In the genomic region with DNA sequence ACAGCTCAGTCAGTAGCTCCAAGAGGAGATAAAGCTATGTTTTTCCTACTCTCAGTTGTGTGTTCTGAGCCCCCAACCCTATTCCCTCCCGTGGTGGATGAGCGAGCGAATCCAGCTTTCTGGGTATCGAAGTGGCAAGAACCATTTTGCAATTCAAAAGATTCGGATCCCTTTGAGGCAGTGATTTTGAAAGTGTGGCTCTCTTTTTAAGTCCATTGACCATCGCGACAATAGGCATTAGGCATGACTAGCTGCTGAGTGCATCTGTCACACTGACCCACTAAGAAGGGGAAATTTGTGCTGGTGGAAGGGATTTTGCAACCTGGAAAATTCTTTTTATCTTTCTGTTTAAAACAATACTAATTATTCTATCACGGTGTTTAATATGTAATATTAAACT, we compare ENCODE assay signal across 17 mouse cellular contexts. TPM values are rescaled to one million over a fixed set of nuclear protein-coding genes. Genes with fewer than 3 reads are reported as not detected.
"Had no signal": no experiment of that assay in that cellular context is flagged by ENCODE, and none has a peak within 500 bp of the region (broad histone marks: within the 10 kb centered on the region; RNA-seq: fewer than 3 reads in every experiment).

No protein-coding gene starts in this region.

- DNase-seq: kidney, adult 2 months; kidney, postnatal 25 days; layer of hippocampus, postnatal 36 days; liver, embryonic 13.5 days; lung, adult 2 months; lung, postnatal 36 days; thymus, adult 2 months; thymus, postnatal 14 days; thymus, postnatal 4 days had no signal

- H3K9me3 ChIP-seq: liver, embryonic 13.5 days; megakaryocyte, embryonic 14.5 days; neural tube, embryonic 12.5 days; neural tube, embryonic 15.5 days had no signal

- H3K4me2 ChIP-seq: liver, embryonic 13.5 days; neural tube, embryonic 12.5 days; neural tube, embryonic 15.5 days had no signal

- H3K9ac ChIP-seq: liver, embryonic 13.5 days; neural tube, embryonic 12.5 days; neural tube, embryonic 15.5 days had no signal

- H3K4me1 ChIP-seq: liver, embryonic 13.5 days; megakaryocyte, embryonic 14.5 days had no signal

- H3K27me3 ChIP-seq: liver, embryonic 13.5 days; neural tube, embryonic 12.5 days; neural tube, embryonic 15.5 days had no signal

- H3K36me3 ChIP-seq: liver, embryonic 13.5 days; neural tube, embryonic 12.5 days; neural tube, embryonic 15.5 days had no signal

- H3K27ac ChIP-seq: kidney, postnatal 0 days; left cerebral cortex, adult 2 months; liver, embryonic 13.5 days; neural tube, embryonic 12.5 days; neural tube, embryonic 15.5 days had no signal

- H3K4me3 ChIP-seq: left cerebral cortex, adult 2 months; liver, embryonic 13.5 days; megakaryocyte, embryonic 14.5 days; neural tube, embryonic 12.5 days; neural tube, embryonic 15.5 days had no signal

- ATAC-seq: intestine, embryonic 16.5 days had no signal

RNA-seq across cellular contexts. Expression of a gene that starts 15.3 kb away (rescaled TPM):
- polyA plus RNA-seq: liver, adult 2 months had no signal

RNA-seq across cellular contexts. Expression of a gene that starts 51.6 kb away (rescaled TPM):
- polyA plus RNA-seq: liver, adult 2 months; liver, embryonic 16.5 days had no signal
